Mouse (Mus musculus) CH12.LX (cell line): Measurements from ENCODE around the gene Npr1. TPM values are rescaled to one million over a fixed set of nuclear protein-coding genes. Genes with fewer than 3 reads are reported as not detected.

Source experiments
- DNase-seq: peaks from one replicate; pipeline ENCODE4 v3.0.0-alpha.2; 2013; ENCODE audit errors: extremely low read depth
- H3K27ac ChIP-seq: 2 replicates; pipeline ENCODE4 v1.5.1; 2012; ENCODE audit warnings: low read depth, mild to moderate bottlenecking, control low read depth, moderate library complexity; ENCODE audit not compliant: insufficient read depth
- H3K27me3 ChIP-seq: replicated peaks from 2 replicates; pipeline ENCODE3; 2012; ENCODE audit warnings: inconsistent platforms
- H3K36me3 ChIP-seq, 2 experiments: replicated peaks in 1 of 2; 2 replicates each; pipeline versions ENCODE3 to v1.6.1; 2012; ENCODE audit warnings: inconsistent platforms in 1 of 2, low read length in 1 of 2, mild to moderate bottlenecking in 1 of 2, mixed read lengths in 1 of 2, moderate library complexity in 1 of 2; ENCODE audit not compliant: control insufficient read depth in 1 of 2, insufficient read depth in 1 of 2
- H3K4me1 ChIP-seq, 2 experiments: 2 replicates each; pipeline ENCODE4 v1.6.1; 2012; ENCODE audit warnings: inconsistent platforms in 1 of 2, moderate library complexity in 1 of 2; ENCODE audit not compliant: insufficient read depth in 2 of 2, control insufficient read depth in 1 of 2
- H3K4me2 ChIP-seq: 2 replicates; pipeline ENCODE4 v1.6.1; 2012; ENCODE audit warnings: low read depth, mild to moderate bottlenecking, control low read depth; ENCODE audit not compliant: poor library complexity, insufficient read depth, severe bottlenecking
- H3K4me3 ChIP-seq, 3 experiments: fragments of 150-350 bp in 1 of 3; sonication (generic) in 1 of 3; replicated peaks in 1 of 3; 2 replicates each; pipeline versions ENCODE3 to v1.5.1; 2011 to 2012; ENCODE audit warnings: low read depth in 2 of 3, low read length in 2 of 3, mild to moderate bottlenecking in 2 of 3, moderate library complexity in 2 of 3, control low read depth in 1 of 3, improper control_type of control experiment in 1 of 3, inconsistent platforms in 1 of 3, mixed read lengths in 1 of 3; ENCODE audit not compliant: poor library complexity in 1 of 3
- H3K79me2 ChIP-seq: replicated peaks from 2 replicates; pipeline ENCODE4 v1.6.1; 2012; ENCODE audit warnings: mild to moderate bottlenecking, moderate library complexity; ENCODE audit not compliant: control insufficient read depth, poor library complexity, insufficient read depth, severe bottlenecking; ENCODE audit errors: extremely low read depth
- H3K9ac ChIP-seq: 2 replicates; pipeline ENCODE4 v1.6.1; 2012; ENCODE audit warnings: low read depth, mild to moderate bottlenecking, control low read depth, moderate library complexity; ENCODE audit not compliant: insufficient read depth
- H3K9me3 ChIP-seq: replicated peaks from 2 replicates; pipeline ENCODE3; 2012; ENCODE audit warnings: low read length, inconsistent platforms, mixed read lengths
- BHLHE40 ChIP-seq: IDR thresholded peaks from 2 replicates; pipeline ENCODE4 v1.6.1; 2011; ENCODE audit warnings: mild to moderate bottlenecking, low read depth, low read length, improper control_type of control experiment
- CHD1 ChIP-seq: IDR thresholded peaks from 2 replicates; pipeline ENCODE4 v1.6.1; 2012; ENCODE audit warnings: low read depth, low read length, improper control_type of control experiment, inconsistent platforms
- CTCF ChIP-seq, 2 experiments: IDR thresholded peaks in 1 of 2; conservative IDR thresholded peaks in 1 of 2; 2 replicates each; pipeline ENCODE4 v1.5.1; 2011 to 2012; ENCODE audit warnings: low read depth in 2 of 2, low read length in 2 of 2, improper control_type of control experiment in 1 of 2, inconsistent platforms in 1 of 2, mild to moderate bottlenecking in 1 of 2, moderate library complexity in 1 of 2
- ELF1 ChIP-seq: IDR thresholded peaks from 2 replicates; pipeline ENCODE4 v1.6.1; 2014; ENCODE audit warnings: low read depth, mild to moderate bottlenecking, inconsistent platforms, low read length, improper control_type of control experiment
- ETS1 ChIP-seq: conservative IDR thresholded peaks from 2 replicates; pipeline ENCODE4 v1.6.1; 2012; ENCODE audit warnings: low read depth, mild to moderate bottlenecking, inconsistent platforms, low read length, improper control_type of control experiment, moderate library complexity
- IRF4 ChIP-seq: IDR thresholded peaks from 2 replicates; pipeline ENCODE4 v1.6.1; 2014; ENCODE audit warnings: low read depth, mild to moderate bottlenecking, inconsistent platforms, low read length, improper control_type of control experiment
- JUND ChIP-seq: conservative IDR thresholded peaks from 2 replicates; pipeline ENCODE4 v1.6.1; 2011; ENCODE audit warnings: low read depth, low read length, improper control_type of control experiment
- MAFK ChIP-seq: IDR thresholded peaks from 2 replicates; pipeline ENCODE4 v1.6.1; 2011; ENCODE audit warnings: low read length, improper control_type of control experiment; ENCODE audit not compliant: insufficient replicate concordance
- MAX ChIP-seq: IDR thresholded peaks from 2 replicates; pipeline ENCODE4 v1.6.1; 2011; ENCODE audit warnings: low read length, improper control_type of control experiment
- MAZ ChIP-seq: IDR thresholded peaks from 2 replicates; pipeline ENCODE4 v1.6.1; 2012; ENCODE audit warnings: low read depth, mild to moderate bottlenecking, inconsistent platforms, low read length, improper control_type of control experiment, moderate library complexity
- MEF2A ChIP-seq: IDR thresholded peaks from 2 replicates; pipeline ENCODE4 v1.6.1; 2014; ENCODE audit warnings: low read depth, mild to moderate bottlenecking, inconsistent platforms, low read length, improper control_type of control experiment, borderline replicate concordance
- MYC ChIP-seq: IDR thresholded peaks from 2 replicates; pipeline ENCODE4 v1.6.1; 2011; ENCODE audit warnings: low read depth, mild to moderate bottlenecking, improper control_type of control experiment, low read length
- NRF1 ChIP-seq: IDR thresholded peaks from 2 replicates; pipeline ENCODE4 v1.6.1; 2014; ENCODE audit warnings: low read depth, mild to moderate bottlenecking, inconsistent platforms, low read length, improper control_type of control experiment, moderate library complexity
- PAX5 ChIP-seq: IDR thresholded peaks from 2 replicates; pipeline ENCODE4 v1.6.1; 2012; ENCODE audit warnings: low read length, inconsistent platforms, mixed read lengths
- POLR2AphosphoS2 ChIP-seq: IDR thresholded peaks from 2 replicates; pipeline ENCODE4 v1.6.1; 2011; ENCODE audit warnings: low read depth, low read length, improper control_type of control experiment
- RAD21 ChIP-seq: IDR thresholded peaks from 2 replicates; pipeline ENCODE4 v1.6.1; 2011; ENCODE audit warnings: low read depth, mild to moderate bottlenecking, low read length, improper control_type of control experiment, moderate library complexity
- SIN3A ChIP-seq: IDR thresholded peaks from 2 replicates; pipeline ENCODE4 v1.6.1; 2012; ENCODE audit warnings: low read length, improper control_type of control experiment, inconsistent platforms
- SMC3 ChIP-seq: IDR thresholded peaks from 2 replicates; pipeline ENCODE4 v1.6.1; 2011; ENCODE audit warnings: low read depth, low read length, improper control_type of control experiment
- TCF12 ChIP-seq: IDR thresholded peaks from 2 replicates; pipeline ENCODE4 v1.6.1; 2014; ENCODE audit warnings: low read depth, mild to moderate bottlenecking, inconsistent platforms, low read length, improper control_type of control experiment
- USF2 ChIP-seq: conservative IDR thresholded peaks from 2 replicates; pipeline ENCODE4 v1.6.1; 2011; ENCODE audit warnings: low read depth, low read length, improper control_type of control experiment
- ZMIZ1 ChIP-seq: IDR thresholded peaks from 2 replicates; pipeline ENCODE4 v1.6.1; 2012; ENCODE audit warnings: low read depth, mild to moderate bottlenecking, inconsistent platforms, low read length, improper control_type of control experiment
- ZNF384 ChIP-seq: IDR thresholded peaks from 2 replicates; pipeline ENCODE4 v1.6.1; 2012; ENCODE audit warnings: low read depth, low read length, improper control_type of control experiment, inconsistent platforms
- dilution Hi-C: fragments of 300-500 bp; cut with MboI; formaldehyde crosslinking; loops from 2 replicates; pipeline ENCODE4 v1.14.3; 2020; ENCODE audit warnings: low sequenced_read_pairs; ENCODE audit not compliant: extremely low pct_unique_long_range_greater_than_20kb, extremely low pct_ligation_motif_present
- in situ Hi-C: fragments of 300-500 bp; cut with MboI; formaldehyde crosslinking; loops from 3 replicates; pipeline ENCODE4 v1.14.3; 2019; ENCODE audit warnings: low sequenced_read_pairs, low pct_ligation_motif_present, low pct_unique_long_range_greater_than_20kb, mixed read lengths
- polyA plus RNA-seq: library from polyadenylated mRNA; unstranded; fragments of >175 nt; gene quantifications from 2 replicates; pipeline ENCODE4 v1.2.1, GENCODE M21; 2012; ENCODE audit warnings: low read depth; ENCODE audit not compliant: insufficient read length
- total RNA-seq, 2 experiments: library from RNA; depleted of rRNA; stranded (reverse); fragments of 300-350 nt in 1 of 2; fragments of >200 nt in 1 of 2; gene quantifications; 2 replicates each; pipeline ENCODE4 v1.2.3; 2012 to 2014

The Npr1 gene
- total and polyA plus RNA-seq, 3 experiments: 0.13 TPM; not detected in 2

DNA sequence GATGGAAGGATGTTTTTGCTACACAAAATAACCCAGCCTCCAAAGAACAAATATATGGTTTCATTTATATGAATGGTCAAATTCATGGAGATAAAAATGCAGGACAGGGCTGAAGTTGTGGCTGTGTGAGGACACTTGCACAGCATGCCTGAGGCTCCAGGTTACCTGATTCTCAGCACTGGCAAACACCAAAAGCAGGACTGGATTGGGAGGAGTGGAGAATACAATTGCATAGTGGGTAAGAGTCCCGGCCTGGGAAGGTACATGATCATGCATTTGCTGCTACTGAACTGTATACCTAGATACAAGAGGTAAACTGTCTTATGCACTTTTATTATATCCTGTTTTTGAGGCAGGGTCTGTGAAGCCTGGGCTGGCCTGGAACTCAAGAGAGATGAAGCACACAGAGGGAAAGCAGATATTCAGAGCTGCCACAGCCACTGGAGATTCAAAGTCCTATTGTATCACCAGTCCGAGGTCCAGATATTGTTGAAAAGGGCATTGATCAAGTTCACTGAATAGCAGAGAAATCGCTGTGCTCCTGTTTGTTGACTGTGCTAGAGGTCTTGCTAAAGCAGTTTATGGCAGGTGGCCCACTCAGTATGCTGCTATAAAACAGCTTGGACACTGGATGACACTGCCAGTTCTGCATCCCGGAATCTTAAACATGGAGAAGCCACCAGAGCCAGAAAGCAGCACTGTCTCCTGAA, 28.3 kb upstream of the Npr1 start:
- no peak overlapping the region for H3K9ac ChIP-seq
- no peak overlapping the region for H3K4me3 ChIP-seq
- no peaks in the 10 kb centered on the region for H3K9me3 ChIP-seq
- peaks cover 7% of the 10 kb centered on the region; the same call in 1 of the 2 replicates for H3K79me2 ChIP-seq
- peaks cover 39 to 58% of the 10 kb centered on the region in 2 experiments for H3K36me3 ChIP-seq
- DNase-seq: no peak
- in situ Hi-C loops (no loop called here), dilution Hi-C loops (no loop called here)
- H3K27me3 ChIP-seq: no peaks in the 10 kb centered on the region
- TF ChIP-seq POLR2AphosphoS2 (no peak), MAFK (no peak), RAD21 (no peak), MAZ (no peak), CHD1 (no peak), BHLHE40 (no peak), ZNF384 (no peak), JUND (no peak), NRF1 (no peak), USF2 (no peak), SMC3 (no peak), TCF12 (no peak), ZMIZ1 (no peak), ETS1 (no peak), CTCF (conservative IDR thresholded peaks at IDR 0.05 in 1 of 2, IDR thresholded peaks at IDR 0.05 in 1 of 2; ENCODE audit: low read depth in 2 of 2, low read length in 2 of 2) (no peak), ELF1 (no peak), IRF4 (no peak), PAX5 (no peak), MEF2A (no peak), SIN3A (no peak)
- H3K27ac ChIP-seq: no peak overlapping the region
- no peak overlapping the region for H3K4me2 ChIP-seq
- H3K4me1 ChIP-seq: peaks cover 0 to 11% of the 10 kb centered on the region in 2 experiments; a peak in 2 of 4 replicates

DNA sequence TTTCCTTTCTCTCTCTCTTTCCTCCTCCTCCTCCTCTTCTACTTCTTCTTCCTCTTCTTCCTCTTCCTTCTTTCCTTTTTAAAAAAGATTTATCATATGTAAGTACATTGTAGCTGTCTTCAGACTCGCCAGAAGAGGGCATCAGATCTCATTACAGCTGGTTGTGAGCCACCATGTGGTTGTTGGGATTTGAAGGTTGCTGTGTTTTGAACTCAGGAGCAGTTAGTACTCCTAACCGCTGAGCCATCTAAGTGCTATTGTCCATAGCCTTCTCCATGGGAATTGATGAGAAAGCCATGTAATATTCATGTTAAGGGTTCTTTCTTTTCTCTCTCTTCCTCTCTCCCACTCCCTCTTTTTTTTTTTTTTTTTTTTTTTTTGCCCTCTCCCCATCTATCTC, 25.7 kb upstream of the Npr1 start:
- H3K27ac ChIP-seq: no peak overlapping the region
- DNase-seq: peak; percentile 61
- dilution Hi-C loops (no loop called here), in situ Hi-C loops (no loop called here)
- no peaks in the 10 kb centered on the region for H3K9me3 ChIP-seq
- no peak overlapping the region for H3K4me3 ChIP-seq
- peaks cover 36 to 59% of the 10 kb centered on the region in 2 experiments for H3K36me3 ChIP-seq
- no peak overlapping the region; the same call in 1 of the 2 replicates for H3K4me2 ChIP-seq
- no peaks in the 10 kb centered on the region for H3K27me3 ChIP-seq
- 0 out of 2 replicates have a peak overlapping the region, but pooled peaks have one; percentile 6 for H3K9ac ChIP-seq
- H3K79me2 ChIP-seq: peaks cover 7% of the 10 kb centered on the region; the same call in 1 of the 2 replicates
- TF ChIP-seq POLR2AphosphoS2 (no peak), SMC3 (peak; percentile 34; the same call in 1 of the 2 replicates), CTCF (conservative IDR thresholded peaks at IDR 0.05 in 1 of 2, IDR thresholded peaks at IDR 0.05 in 1 of 2; ENCODE audit: low read depth in 2 of 2, low read length in 2 of 2) (peak; percentile 11 to 75; a peak in 2 of 4 replicates), MAX (peak; percentile 55; the same call in 1 of the 2 replicates), MYC (peak; percentile 64; the same call in 1 of the 2 replicates), ZNF384 (peak; percentile 70)
- H3K4me1 ChIP-seq: peaks cover 0 to 11% of the 10 kb centered on the region in 2 experiments; a peak in 2 of 4 replicates
